Mouse (Mus musculus) heart, adult 2 months (tissue): Measurements from ENCODE around the gene Ap4s1. TPM values are rescaled to one million over a fixed set of nuclear protein-coding genes. Genes with fewer than 3 reads are reported as not detected.

Experiments used
- DNase-seq, 2 experiments: peaks; one replicate each; pipeline ENCODE4 v3.0.0; 2021
- H3K27ac ChIP-seq: fragments of 200-600 bp; 2 replicates; pipeline ENCODE4 v1.8.1; 2022
- H3K27me3 ChIP-seq: fragments of 200-500 bp; 2 replicates; pipeline ENCODE4 v1.6.1; 2012; ENCODE audit warnings: mild to moderate bottlenecking, low read length, inconsistent platforms, mixed read lengths; ENCODE audit not compliant: control insufficient read depth, insufficient read depth
- H3K36me3 ChIP-seq: fragments of 200-500 bp; 2 replicates; pipeline ENCODE4 v1.6.1; 2012; ENCODE audit warnings: low read length, inconsistent platforms; ENCODE audit not compliant: control insufficient read depth, insufficient read depth
- H3K4me1 ChIP-seq: fragments of 200-500 bp; 2 replicates; pipeline ENCODE4 v1.6.1; 2011; ENCODE audit warnings: low read length; ENCODE audit not compliant: control insufficient read depth, insufficient read depth
- H3K4me3 ChIP-seq: fragments of 200-600 bp; 2 replicates; pipeline ENCODE4 v1.8.1; 2022
- H3K79me2 ChIP-seq: fragments of 200-500 bp; replicated peaks from 2 replicates; pipeline ENCODE4 v1.6.1; 2012; ENCODE audit warnings: mild to moderate bottlenecking, inconsistent platforms, low read length, moderate library complexity, mixed read lengths; ENCODE audit not compliant: control insufficient read depth, insufficient read depth
- H3K9ac ChIP-seq: fragments of 200-500 bp; 2 replicates; pipeline ENCODE4 v1.6.1; 2012; ENCODE audit warnings: low read depth, mild to moderate bottlenecking, control low read depth, inconsistent platforms, low read length, mixed read lengths
- CTCF ChIP-seq: fragments of 200-600 bp; IDR thresholded peaks from 2 replicates; pipeline ENCODE4 v1.8.1; 2022; ENCODE audit warnings: antibody characterized with exemption, mild to moderate bottlenecking, moderate library complexity
- EP300 ChIP-seq: fragments of 200-500 bp; IDR thresholded peaks from 2 replicates; pipeline ENCODE4 v1.6.1; 2011; ENCODE audit warnings: low read depth, low read length, control low read depth; ENCODE audit not compliant: insufficient read depth
- POLR2A ChIP-seq: fragments of 200-500 bp; IDR thresholded peaks from 2 replicates; pipeline ENCODE4 v1.6.1; 2011; ENCODE audit warnings: mild to moderate bottlenecking, low read depth, low read length, control low read depth; ENCODE audit not compliant: insufficient read depth
- WGBS: fragments of 180-500 bp; shearing (Covaris S2); methylation state at CpG from one replicate; pipeline ENCODE4 v1.1.7; 2018; 5-methylcytosine and 5-hydroxymethylcytosine counted together
- intact Hi-C: fragments of 180-260 bp; cut with DNase I; formaldehyde crosslinking; loops from one replicate; pipeline ENCODE4 v1.15.1; 2025
- polyA plus RNA-seq: library from polyadenylated mRNA; depleted of rRNA; stranded (reverse); fragments of >200 nt; gene quantifications from 2 replicates; pipeline ENCODE4 v1.2.3, GENCODE M21; 2012; rRNA removed
- total RNA-seq, 2 experiments: library from RNA; stranded (reverse); gene quantifications; 2 replicates each; pipeline ENCODE4 v1.2.3; 2021

Ap4s1 gene
- total and polyA plus RNA-seq, 3 experiments, result 20.4 to 65.4 (median 52.0) TPM

GRCm38 (mm10) chr12:51767454-51767853, 76.6 kb downstream of the Ap4s1 start:
- intact Hi-C loops, result no loop called here
- TF ChIP-seq CTCF (no peak), POLR2A (no peak), EP300 (no peak)
- Histone ChIP-seq H3K4me3 (no peak overlapping the region), H3K79me2 (no peaks in the 10 kb centered on the region; the same call in 1 of the 2 replicates), H3K27me3 (no peaks in the 10 kb centered on the region), H3K36me3 (peaks cover 4% of the 10 kb centered on the region), H3K4me1 (no peaks in the 10 kb centered on the region), H3K9ac (no peak overlapping the region), H3K27ac (no peak overlapping the region)
- 88% methylated on average over 4 of the region's 4 CpGs for WGBS
- no peak for DNase-seq

GRCm38 (mm10) chr12:51768702-51769101, 77.9 kb downstream of the Ap4s1 start:
- 87% methylated on average over 15 of the region's 15 CpGs for WGBS
- peaks cover 4% of the 10 kb centered on the region for H3K36me3 ChIP-seq
- DNase-seq, result peak in 1 of 2 experiments; percentile 19

GRCm38 (mm10) chr12:51784842-51785241, 94.0 kb downstream of the Ap4s1 start:
- intact Hi-C loops, result loop anchor here (5.0 kb wide), 1 partner anchor 33 kb away; no protein-coding TSS in a partner anchor
- H3K9ac ChIP-seq, result no peak overlapping the region

More at GRCm38 (mm10) chr12:51768702-51769101, 77.9 kb downstream of the Ap4s1 start:
- no peak overlapping the region for H3K27ac ChIP-seq
- intact Hi-C loops, result no loop called here
- H3K79me2 ChIP-seq, result no peaks in the 10 kb centered on the region; the same call in 1 of the 2 replicates
- no peak for TF ChIP-seq POLR2A
- H3K9ac ChIP-seq, result no peak overlapping the region
- H3K27me3 ChIP-seq, result no peaks in the 10 kb centered on the region
- no peak overlapping the region for H3K4me3 ChIP-seq
- no peaks in the 10 kb centered on the region for H3K4me1 ChIP-seq

More at GRCm38 (mm10) chr12:51784842-51785241, 94.0 kb downstream of the Ap4s1 start:
- no peaks in the 10 kb centered on the region for H3K27me3 ChIP-seq
- no peak overlapping the region for H3K27ac ChIP-seq
- WGBS, result 94% methylated on average over 7 of the region's 7 CpGs
- peak; percentile 66 for TF ChIP-seq CTCF
- TF ChIP-seq EP300, result no peak
- H3K4me1 ChIP-seq, result no peaks in the 10 kb centered on the region
- no peaks in the 10 kb centered on the region for H3K79me2 ChIP-seq
- no peak for DNase-seq
- no peak overlapping the region for H3K4me3 ChIP-seq
- peaks cover 2% of the 10 kb centered on the region for H3K36me3 ChIP-seq

Other genes with a start within 250 kb of the Ap4s1 start
- gene Coch, start 97.7 kb upstream of the Ap4s1 start, total RNA-seq, result under 1 TPM; 0.25 to 0.37 TPM
- gene Coch, start 97.7 kb upstream of the Ap4s1 start, polyA plus RNA-seq, result 0.16 and 0.44 TPM in 2 replicates
- 100 to 1,000 TPM; 106 to 114 TPM for gene Strn3, start 864 bp downstream of the Ap4s1 start, total RNA-seq
- gene Strn3, start 864 bp downstream of the Ap4s1 start, polyA plus RNA-seq, result 24.6 and 57.9 TPM in 2 replicates
- gene Hectd1, start 138.5 kb downstream of the Ap4s1 start, total RNA-seq, result 10 to 100 TPM; 74.9 to 85.1 TPM
- gene Hectd1, start 138.5 kb downstream of the Ap4s1 start, polyA plus RNA-seq, result 17.3 and 36.7 TPM in 2 replicates